Mouse (Mus musculus): ENCODE results near the gene Olfr309.

DNA sequence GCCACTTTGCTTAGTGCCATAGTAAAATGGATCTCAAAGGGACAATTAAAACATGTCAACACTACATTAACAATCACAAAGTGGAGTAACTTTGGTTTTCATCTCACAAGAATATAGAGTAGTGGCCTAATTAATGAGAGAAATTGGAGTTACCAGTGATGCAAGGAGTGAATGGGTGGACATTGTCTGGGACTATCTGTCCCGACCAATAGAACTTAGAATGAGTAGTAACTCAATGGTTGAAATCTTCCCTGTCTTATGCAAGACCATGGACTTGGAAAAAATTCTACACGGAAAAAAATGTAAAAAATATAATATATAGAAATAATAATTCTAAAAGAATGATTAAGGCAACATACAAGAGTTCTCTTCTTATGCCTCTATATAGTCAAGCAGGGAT is at the start of gene Olfr309:
- no peak for TF ChIP-seq POLR2A (IDR thresholded peaks at IDR 0.05; ENCODE audit: low read depth, low read length)
- no peak for TF ChIP-seq CTCF (IDR thresholded peaks at IDR 0.05; ENCODE audit: borderline replicate concordance, insufficient read depth, low read length)

Data from embryonic fibroblast, embryonic 13.5 days (primary cell).